ENCODE assay signal across 8 mouse cellular contexts in genomic region chr15:79825146-79825825, GRCm38 (mm10). TPM values are rescaled to one million over a fixed set of nuclear protein-coding genes. Genes with fewer than 3 reads are reported as not detected.
DNase-seq lines count a peak whose midpoint lies in the region; ATAC-seq and TF ChIP-seq lines count a peak whose summit lies in the region.
"Had no signal": no experiment of that assay in that cellular context is flagged by ENCODE, and none has a peak within 500 bp of the region (broad histone marks: within the 10 kb centered on the region; RNA-seq: fewer than 3 reads in every experiment).

No protein-coding gene starts in this region.

- no peak for TF ChIP-seq POLR2A in myocyte (IDR thresholded peaks at IDR 0.05; ENCODE audit: insufficient read length, low read depth)

- H3K4me2 ChIP-seq in lung, embryonic 14.5 days = no peak overlapping the region
- no peak overlapping the region for H3K4me2 ChIP-seq in myocyte (ENCODE audit: low read depth)

- H3ac ChIP-seq in myocyte (ENCODE audit: control insufficient read depth, insufficient read length) = no peak overlapping the region

- ATAC-seq in lung, embryonic 14.5 days (ENCODE audit: insufficient read depth) = no peak

- no peaks in the 10 kb centered on the region for H3K27me3 ChIP-seq in lung, embryonic 14.5 days (ENCODE audit: insufficient read depth, low read length)
- H3K27me3 ChIP-seq in embryonic facial prominence, embryonic 10.5 days (replicated peaks; ENCODE audit: low read depth, poor library complexity, severe bottlenecking) = no peaks in the 10 kb centered on the region
- no peaks in the 10 kb centered on the region for H3K27me3 ChIP-seq in myocyte (ENCODE audit: control insufficient read depth, insufficient read depth, insufficient read length)

- WGBS in lung, embryonic 14.5 days = 59% methylated on average over 14 of the region's 14 CpGs
- WGBS in embryonic facial prominence, embryonic 10.5 days = 57% methylated on average over 14 of the region's 14 CpGs

- no peaks in the 10 kb centered on the region for H3K9me3 ChIP-seq in lung, embryonic 14.5 days (ENCODE audit: low read depth, low read length)
- H3K9me3 ChIP-seq in embryonic facial prominence, embryonic 10.5 days = no peaks in the 10 kb centered on the region

- DNase-seq in lung, embryonic 14.5 days = peak; percentile 56
- no peak for DNase-seq in lung, postnatal 14 days
- DNase-seq in R1 (ENCODE audit: low read depth, low spot score) = peak; percentile 94
- peak; percentile 62 for DNase-seq in embryonic facial prominence, embryonic 10.5 days (ENCODE audit: low spot score)
- DNase-seq in frontal cortex, postnatal 14 days (ENCODE audit: low spot score in 2 of 2) = no peak
- no peak for DNase-seq in gastrocnemius, postnatal 36 days

- H3K4me1 ChIP-seq in lung, embryonic 14.5 days (ENCODE audit: insufficient read depth) = no peaks in the 10 kb centered on the region
- peaks cover 59% of the 10 kb centered on the region for H3K4me1 ChIP-seq in embryonic facial prominence, embryonic 10.5 days

- TF ChIP-seq CTCF in lung, embryonic 14.5 days (IDR thresholded peaks at IDR 0.05; ENCODE audit: low read depth) = peak; percentile 70

- H3K27ac ChIP-seq in lung, embryonic 14.5 days (ENCODE audit: low read depth) = no peak overlapping the region
- H3K27ac ChIP-seq in embryonic facial prominence, embryonic 10.5 days (replicated peaks) = no peak overlapping the region

- H3K36me3 ChIP-seq in lung, embryonic 14.5 days (ENCODE audit: insufficient read depth) = peaks cover 60% of the 10 kb centered on the region
- H3K36me3 ChIP-seq in embryonic facial prominence, embryonic 10.5 days (replicated peaks) = peaks cover 57% of the 10 kb centered on the region
- H3K36me3 ChIP-seq in myocyte (ENCODE audit: control insufficient read depth, insufficient read depth) = no peaks in the 10 kb centered on the region

- H3K4me3 ChIP-seq in lung, embryonic 14.5 days (ENCODE audit: low read depth, low read length) = no peak overlapping the region
- H3K4me3 ChIP-seq in embryonic facial prominence, embryonic 10.5 days = no peak overlapping the region
- no peak overlapping the region for H3K4me3 ChIP-seq in myocyte

- intact Hi-C loops in gastrocnemius, postnatal 36 days (cut with DNase I) = loop anchor here (5.0 kb wide), 1 partner anchor 73 kb away; no protein-coding TSS in a partner anchor

- H3K79me2 ChIP-seq in myocyte (ENCODE audit: control insufficient read depth, insufficient read depth) = no peaks in the 10 kb centered on the region

- H3K9ac ChIP-seq in lung, embryonic 14.5 days = no peak overlapping the region

TF ChIP-seq in myocyte, 11 proteins besides CTCF, POLR2A, EP300 and RAD21:
- TF ChIP-seq POLR2AphosphoS2 (IDR thresholded peaks at IDR 0.05; ENCODE audit: insufficient read length, low read depth) (peak; percentile 60), E2F4 (IDR thresholded peaks at IDR 0.05; ENCODE audit: insufficient read depth) (no peak)

RNA-seq across cellular contexts. Expression of gene Npcd, which starts 8.8 kb away (rescaled TPM):
- polyA plus RNA-seq in lung, embryonic 14.5 days (2014; fragmentation: Nextera tagmentation; extraction: Ambion mirVana) = not detected in 2 replicates
- not detected in 2 replicates for polyA plus RNA-seq in embryonic facial prominence, embryonic 10.5 days (2016; fragmentation: Nextera tagmentation; extraction: Ambion mirVana)
- 3.2 TPM for polyA plus RNA-seq in myocyte (2012; fragmentation: generic; extraction: Trizol)
- under 1 TPM in 1 of 2 experiments, not detected in 1; 0.26 TPM for total RNA-seq in gastrocnemius, postnatal 36 days (2021)
- polyA plus RNA-seq: liver, embryonic 16.5 days had no signal

RNA-seq across cellular contexts. Expression of gene Cbx6, which starts 9.2 kb away (rescaled TPM):
- 43.1 and 47.1 TPM in 2 replicates for polyA plus RNA-seq in lung, embryonic 14.5 days (2014; fragmentation: Nextera tagmentation; extraction: Ambion mirVana)
- 16.1 and 18.1 TPM in 2 replicates for polyA plus RNA-seq in embryonic facial prominence, embryonic 10.5 days (2016; fragmentation: Nextera tagmentation; extraction: Ambion mirVana)
- 26.1 TPM for polyA plus RNA-seq in myocyte (2012; fragmentation: generic; extraction: Trizol)
- 10 to 100 TPM; 10.4 to 12.7 TPM for total RNA-seq in gastrocnemius, postnatal 36 days (2021)

RNA-seq across cellular contexts. Expression of gene Nptxr, which starts 20.7 kb away (rescaled TPM):
- 1.7 and 2.0 TPM in 2 replicates for polyA plus RNA-seq in lung, embryonic 14.5 days (2014; fragmentation: Nextera tagmentation; extraction: Ambion mirVana)
- polyA plus RNA-seq in embryonic facial prominence, embryonic 10.5 days (2016; fragmentation: Nextera tagmentation; extraction: Ambion mirVana) = 1.8 and 2.2 TPM in 2 replicates
- 14.3 TPM for polyA plus RNA-seq in myocyte (2012; fragmentation: generic; extraction: Trizol)
- under 1 TPM; 0.66 to 0.72 TPM for total RNA-seq in gastrocnemius, postnatal 36 days (2021)

RNA-seq across cellular contexts. Expression of gene Dnal4, which starts 47.6 kb away (rescaled TPM):
- polyA plus RNA-seq in lung, embryonic 14.5 days (2014; fragmentation: Nextera tagmentation; extraction: Ambion mirVana) = 61.0 and 63.8 TPM in 2 replicates
- polyA plus RNA-seq in embryonic facial prominence, embryonic 10.5 days (2016; fragmentation: Nextera tagmentation; extraction: Ambion mirVana) = 66.3 and 68.6 TPM in 2 replicates
- 66.8 TPM for polyA plus RNA-seq in myocyte (2012; fragmentation: generic; extraction: Trizol)
- total RNA-seq in gastrocnemius, postnatal 36 days (2021) = 1 to 10 TPM; 4.9 to 6.0 TPM

Comparison
In these comparisons a context has a peak if more than half of its experiments do, and no peak if none do; other contexts are left out.
1. DNase-seq: peak in lung, embryonic 14.5 days (single experiment), R1 (single experiment) and embryonic facial prominence, embryonic 10.5 days (single experiment); none in lung, postnatal 14 days (single experiment), frontal cortex, postnatal 14 days (0 of 2) and gastrocnemius, postnatal 36 days (0 of 2).